Mouse (Mus musculus) gastrocnemius, adult 8-10 months (tissue): ENCODE results near the gene Gh. TPM values are rescaled to one million over a fixed set of nuclear protein-coding genes. Genes with fewer than 3 reads are reported as not detected.
"Not testable (repeated sequence)": the region's sequence is repeated elsewhere in the genome, so short reads cannot be mapped to it uniquely, and the experiment has no call there.

Experiments
- DNase-seq, 2 experiments: peaks; one replicate each; pipeline ENCODE4 v3.0.0; 2022; ENCODE audit warnings: low spot score in 2 of 2
- total RNA-seq, 4 experiments: library from RNA; stranded (reverse); gene quantifications; 2 replicates each; pipeline ENCODE4 v1.2.4; 2022

The Gh gene
- not detected for total RNA-seq

DNA sequence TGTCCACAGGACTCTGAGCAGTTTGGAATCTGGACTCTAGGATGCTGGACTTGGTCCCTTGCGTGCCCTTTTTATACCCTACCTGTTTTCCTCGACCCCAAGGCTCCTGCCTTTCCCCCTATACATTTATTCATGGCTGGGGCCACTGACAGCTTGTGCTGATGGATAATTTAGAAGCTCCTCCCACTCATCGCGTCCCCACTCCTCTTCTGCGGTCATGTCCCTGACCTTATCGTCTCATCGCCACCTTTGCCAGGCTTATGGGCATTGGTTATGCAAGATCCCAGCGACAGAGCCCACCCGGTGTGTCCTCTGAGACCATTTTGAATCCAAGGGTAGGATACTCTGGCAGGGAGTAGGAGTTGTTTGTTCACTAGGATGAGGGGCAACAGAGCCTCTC lies at the start of gene Gh:
Gene Gh, minus strand, starts transcription at position 101 of the 400 bp plus-strand sequence.
- DNase-seq = no peak

DNA sequence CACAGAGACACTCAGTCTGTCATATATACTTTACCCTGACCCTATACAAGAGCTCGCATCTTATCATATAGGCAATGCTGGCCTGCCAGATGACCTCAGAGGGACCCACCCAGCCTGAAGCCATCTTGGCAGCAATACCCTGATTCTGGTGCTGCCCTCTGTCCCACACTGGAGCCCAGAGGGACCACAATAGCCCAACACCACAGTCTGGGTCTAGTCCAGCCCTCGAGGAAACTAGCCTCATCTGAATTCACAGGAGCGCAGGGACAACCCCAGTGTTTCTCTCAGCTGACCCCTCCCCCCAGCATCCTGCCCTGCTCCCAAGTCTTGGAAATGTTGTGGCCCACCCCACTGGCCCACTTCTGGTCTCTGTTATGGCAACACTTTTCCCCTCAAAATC lies 49.6 kb upstream of the Gh start:
- DNase-seq = no peak

DNA sequence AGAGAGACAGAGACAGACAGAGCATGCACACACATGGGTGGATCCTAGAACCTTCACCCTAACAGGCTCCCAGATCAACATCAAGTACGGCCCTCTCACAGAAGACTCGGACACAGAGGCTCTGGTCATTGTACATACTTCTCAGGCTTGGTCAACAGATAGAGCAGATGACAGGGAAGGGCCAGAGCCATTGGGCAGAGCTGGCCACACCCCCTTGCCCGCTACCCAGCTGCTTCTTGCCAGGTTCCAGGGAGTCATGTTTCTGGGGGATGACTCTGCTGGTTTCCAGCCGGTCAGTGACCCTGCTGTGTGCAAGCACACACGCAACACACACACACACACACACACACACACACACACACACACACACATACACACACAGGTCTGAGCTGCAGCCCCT lies 49.2 kb upstream of the Gh start:
- DNase-seq = peak; percentile 63 to 82

DNA sequence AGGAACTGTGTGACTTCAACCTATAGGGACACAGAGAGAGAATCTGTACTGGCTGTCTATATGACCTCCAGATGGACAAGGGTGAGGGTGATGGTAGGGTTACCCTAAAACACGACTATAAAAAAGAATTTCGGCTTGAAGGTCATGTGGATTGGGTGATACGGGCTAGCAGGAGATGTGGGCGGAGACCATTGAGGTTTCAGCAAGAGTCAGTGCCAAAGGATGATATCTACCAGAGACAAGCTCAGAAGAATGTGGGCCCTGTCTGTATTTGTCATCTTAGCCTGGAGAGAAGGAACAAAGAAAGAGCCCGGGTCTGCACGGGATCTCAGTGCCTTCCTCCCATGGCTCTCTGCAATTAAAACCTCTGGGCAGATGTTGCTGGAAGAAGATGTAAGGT lies 48.1 kb upstream of the Gh start:
- no peak for DNase-seq

DNA sequence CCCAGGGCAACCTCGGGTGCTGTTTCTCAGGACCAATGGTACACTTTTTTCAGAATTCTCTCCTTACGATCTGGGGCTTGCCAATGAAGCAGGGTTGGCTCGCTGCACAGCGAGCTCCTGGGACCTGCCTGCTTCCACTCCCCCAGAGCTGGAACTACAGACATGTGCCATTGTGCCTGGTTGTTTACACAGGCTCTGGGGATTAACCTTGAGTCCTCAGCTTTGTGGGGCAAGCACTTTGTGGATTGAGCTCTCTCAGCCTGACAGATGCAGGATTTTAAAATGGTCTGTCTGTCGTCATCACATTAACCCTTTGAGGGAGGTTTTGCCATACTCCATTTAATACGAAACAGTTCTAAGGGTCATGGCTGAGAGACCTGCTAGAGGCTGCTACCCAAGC lies 43.2 kb upstream of the Gh start:
- DNase-seq = no peak

DNA sequence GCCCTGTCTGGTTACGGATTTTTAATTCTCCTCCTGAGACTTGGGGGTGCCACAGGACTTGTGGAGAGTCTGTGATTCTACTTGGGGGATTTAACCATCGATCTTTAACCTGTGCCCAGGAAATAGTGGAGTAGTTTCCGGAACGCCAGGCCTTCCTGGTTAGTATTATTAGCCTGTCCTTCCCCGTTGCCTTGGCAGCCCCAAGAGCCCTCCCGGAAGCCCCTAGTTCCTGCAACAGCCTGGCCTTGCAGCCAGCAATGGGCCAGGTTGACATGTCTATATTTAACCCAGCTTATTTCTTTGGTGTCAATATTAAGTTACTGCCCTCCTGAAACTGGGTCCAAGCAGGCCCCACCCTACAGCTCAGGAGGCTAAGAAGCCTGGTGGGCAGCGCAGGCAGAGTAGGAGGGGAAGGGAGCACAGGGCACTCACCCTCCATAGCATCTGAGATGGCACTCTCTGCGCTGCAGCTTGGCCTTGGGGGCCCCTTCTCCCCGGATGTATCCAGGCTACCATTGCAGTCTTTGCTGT lies 39.4 kb upstream of the Gh start:
- peak; percentile 68 to 83 for DNase-seq

DNA sequence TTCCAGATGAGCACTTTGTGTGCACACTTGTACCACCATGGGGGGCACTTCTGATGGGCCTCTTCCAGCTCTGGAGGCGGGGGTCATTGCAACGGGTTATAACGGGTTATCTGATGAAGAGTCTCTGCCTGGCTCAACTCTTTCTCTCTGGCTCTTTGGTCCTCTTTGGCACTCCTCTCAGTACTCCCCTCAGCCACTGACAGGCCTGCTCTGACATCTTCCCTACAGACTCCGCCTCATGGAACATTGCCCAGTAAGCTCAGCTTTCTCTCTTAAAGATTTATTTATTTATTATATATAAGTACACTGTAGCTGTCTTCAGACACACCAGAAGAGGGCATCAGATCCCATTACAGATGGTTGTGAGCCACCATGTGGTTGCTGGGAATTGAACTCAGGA lies 37.7 kb upstream of the Gh start:
- DNase-seq = not testable (repeated sequence)

DNA sequence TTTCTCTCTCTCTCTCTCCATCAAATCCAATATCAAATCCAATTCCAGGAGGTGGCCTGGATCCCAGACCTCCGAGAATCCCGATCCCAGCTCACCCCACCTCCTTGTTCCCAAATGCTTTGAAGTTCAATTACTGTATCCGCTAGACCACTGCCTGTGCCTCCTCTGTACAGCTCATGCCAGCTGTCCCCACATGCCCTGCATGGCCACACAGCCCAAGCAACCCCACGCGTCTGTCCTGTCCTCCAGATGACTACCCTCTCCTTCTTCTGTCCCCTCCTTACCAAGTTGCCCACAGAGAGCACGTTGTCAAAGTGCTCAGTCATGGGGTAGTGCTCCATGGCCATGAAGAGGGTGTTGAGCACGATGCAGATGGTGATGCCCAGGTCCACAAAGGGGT lies 37.2 kb upstream of the Gh start:
- DNase-seq = no peak

DNA sequence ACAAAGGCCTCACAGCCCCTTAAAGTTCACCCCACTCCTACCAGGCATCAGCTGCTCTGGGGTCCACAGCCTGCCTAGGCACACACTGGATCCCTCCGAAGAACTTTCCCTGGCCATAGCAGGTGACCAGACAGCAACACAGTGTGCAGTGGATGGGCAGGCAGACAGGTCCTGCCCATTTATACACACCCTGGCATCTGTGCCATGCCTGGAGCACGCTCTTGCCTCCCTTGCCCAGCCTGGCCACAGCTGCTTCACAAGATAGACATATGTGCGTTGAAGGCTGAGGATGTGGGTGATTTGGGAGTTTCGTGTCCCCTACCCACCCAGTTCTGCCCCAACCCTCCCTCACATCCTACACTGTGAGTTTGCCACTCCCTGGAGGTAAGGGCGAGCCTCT lies 36.4 kb upstream of the Gh start:
- peak in 1 of 2 experiments; percentile 47 for DNase-seq

DNA sequence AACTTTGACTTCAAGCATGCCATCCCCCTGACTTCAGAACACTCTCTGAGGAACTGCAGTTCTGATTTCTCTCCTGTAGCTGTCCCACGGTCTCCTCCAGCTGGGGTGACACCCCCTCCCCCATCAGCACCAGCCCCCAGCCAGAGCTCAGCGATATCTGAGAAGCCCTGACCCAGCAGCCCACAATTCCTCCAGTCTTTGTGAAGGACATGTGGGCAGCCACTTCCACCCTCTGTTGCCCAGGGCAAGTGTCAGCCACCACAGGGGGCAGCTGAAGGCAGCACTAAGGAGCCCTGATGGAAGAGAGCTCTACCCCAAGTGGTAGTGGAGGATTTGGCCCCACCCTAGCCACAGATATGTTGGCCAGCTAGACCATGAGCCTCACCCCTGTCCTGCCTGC lies 32.4 kb upstream of the Gh start:
- peak; percentile 58 to 72 for DNase-seq

DNA sequence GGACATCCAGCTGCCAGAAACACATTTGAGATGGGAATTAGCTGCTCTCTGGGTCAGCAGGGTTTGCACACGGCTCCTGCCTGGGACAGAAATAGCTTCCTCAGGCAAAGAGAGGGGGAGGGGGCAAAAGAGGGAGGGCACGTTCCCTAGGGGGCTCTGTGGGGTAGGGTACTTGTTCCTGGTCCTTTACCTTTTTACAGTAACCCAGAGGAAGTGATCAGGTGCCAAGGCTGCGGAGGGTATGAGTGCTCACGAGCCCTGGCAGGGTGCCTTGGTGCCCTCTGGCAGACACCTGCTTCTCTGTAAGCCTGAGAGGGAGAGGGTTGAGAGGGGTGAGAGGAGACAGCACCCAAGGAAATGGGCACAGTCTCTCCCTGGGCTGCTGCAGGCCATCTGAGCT lies 30.8 kb upstream of the Gh start:
- DNase-seq = peak in 1 of 2 experiments; percentile 55

DNA sequence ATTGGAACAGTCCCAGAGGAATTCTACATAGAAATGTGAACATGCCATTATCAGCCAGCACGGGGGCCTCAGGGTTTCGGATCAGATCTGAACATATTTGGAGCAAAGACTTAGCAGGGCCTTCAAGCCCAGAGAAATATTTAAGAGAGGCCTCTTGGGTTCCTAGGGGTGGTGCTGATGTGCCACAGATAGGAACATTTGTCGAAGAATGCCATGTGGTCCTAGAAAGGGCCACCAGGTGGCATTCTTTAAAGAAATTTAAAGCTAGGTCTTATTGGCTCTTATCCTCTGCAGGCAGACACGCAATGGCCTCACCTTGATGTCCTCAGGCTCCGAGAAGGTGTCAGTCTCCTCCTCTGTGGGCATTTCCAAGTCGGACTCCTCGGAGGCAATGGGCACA lies 28.0 kb upstream of the Gh start:
- no peak for DNase-seq

DNA sequence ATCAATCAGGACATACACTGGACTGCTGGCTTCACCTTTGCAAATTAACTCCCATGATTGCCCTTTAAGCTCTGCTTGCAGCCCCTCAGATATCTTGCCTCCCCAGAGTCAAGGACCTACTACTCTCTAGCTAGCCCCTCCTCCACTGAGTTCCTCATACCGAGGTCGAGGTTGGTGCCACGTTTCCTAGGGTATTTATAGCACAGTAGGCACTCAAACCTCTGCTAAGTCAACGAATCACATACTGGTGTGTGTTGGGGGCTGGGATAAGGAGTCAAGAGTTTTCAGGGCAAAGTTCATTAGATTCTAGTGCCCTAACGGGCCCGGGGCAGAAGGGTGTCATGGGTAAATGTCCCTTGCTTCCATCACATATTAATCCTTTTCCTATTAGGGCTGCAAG lies 27.5 kb upstream of the Gh start:
- no peak for DNase-seq

DNA sequence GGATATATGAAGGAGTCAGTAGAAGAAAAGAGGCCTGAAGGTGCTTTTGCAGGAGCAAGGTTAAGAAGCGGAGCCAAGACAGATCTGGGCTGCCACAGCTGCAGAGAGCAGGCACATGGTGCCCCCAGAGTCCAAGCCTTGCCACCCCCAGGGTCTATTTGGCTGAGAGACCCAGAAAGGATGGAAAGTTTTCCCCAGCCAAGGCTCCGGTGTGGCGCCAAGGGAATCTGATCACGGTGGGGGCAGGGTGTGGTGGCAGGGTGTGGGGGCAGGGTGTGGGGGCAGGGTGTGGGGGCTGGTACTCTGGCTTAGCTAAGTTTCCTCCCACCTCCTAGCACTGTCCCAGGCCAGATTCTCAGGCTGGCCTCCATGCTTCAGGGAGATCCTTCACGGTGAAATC lies 26.9 kb upstream of the Gh start:
- DNase-seq = peak in 1 of 2 experiments; percentile 75

DNA sequence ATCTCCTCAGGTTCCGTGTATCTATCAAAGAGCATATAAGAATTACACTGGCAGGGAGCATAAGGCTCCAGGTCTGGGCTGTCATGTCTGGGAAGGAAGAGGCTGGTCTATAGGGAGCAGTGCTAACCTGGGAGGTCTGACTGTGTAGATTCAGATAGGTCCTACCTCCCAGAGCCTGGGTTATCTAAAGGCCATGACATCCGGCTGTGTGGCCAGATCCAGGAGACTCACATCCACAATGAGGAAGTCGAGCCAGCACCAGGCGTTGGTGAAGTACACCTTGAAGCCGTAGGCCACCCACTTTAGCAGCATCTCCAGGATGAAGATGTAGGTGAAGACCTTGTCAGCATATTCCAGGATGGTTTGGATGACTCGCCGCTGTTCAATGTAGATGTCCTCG lies 24.8 kb upstream of the Gh start:
- DNase-seq = no peak

DNA sequence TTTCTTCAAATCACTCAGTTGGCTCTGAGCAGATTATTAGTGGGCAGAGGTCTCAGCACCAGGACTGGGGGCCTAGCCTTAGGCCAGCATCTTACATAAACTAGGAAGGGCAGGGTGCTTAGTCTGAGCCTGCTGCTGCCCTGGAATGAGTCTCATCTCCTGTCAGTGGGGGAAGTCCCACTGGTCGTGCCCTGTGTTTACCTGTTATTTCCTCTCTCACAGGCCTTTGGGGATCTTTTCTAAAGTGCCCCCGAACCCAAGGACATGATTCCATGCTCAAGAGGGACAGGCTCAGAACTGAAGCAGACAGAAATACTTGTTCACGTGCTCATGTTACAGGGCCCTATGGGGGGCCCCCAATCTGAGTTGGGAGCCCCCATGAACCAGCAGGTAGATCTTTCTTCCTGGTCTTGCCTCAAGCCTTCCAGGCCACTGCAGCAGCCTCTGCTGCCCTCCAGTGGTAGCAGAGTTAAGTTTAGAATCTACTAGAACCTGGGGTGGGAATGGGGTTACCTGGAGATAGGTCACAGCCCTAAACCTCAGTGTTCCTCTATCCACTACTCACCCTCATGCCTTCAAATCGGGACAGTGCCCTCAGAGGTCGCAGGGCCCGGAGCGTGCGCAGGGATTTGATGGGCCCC lies 24.0 kb upstream of the Gh start:
- DNase-seq = no peak

DNA sequence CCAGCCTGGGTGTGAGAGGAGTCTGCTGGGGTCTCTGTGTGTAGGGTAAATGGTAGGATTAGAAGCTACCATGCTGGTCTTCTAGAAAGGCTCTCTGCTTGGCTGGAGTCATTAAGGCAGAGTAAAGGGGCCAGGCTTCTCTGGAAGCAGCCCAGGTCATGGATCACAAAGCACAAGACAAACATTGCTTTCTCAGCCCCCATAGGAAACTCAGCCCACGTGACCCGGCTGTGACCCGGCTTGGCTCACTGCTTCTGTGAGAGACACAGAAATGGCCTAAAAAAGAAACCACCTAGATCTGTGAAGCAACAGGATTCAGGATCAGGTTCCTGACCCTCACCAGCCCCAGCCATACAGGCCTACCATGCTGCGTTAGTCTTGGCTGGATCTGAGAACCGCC lies 23.2 kb upstream of the Gh start:
- no peak for DNase-seq

DNA sequence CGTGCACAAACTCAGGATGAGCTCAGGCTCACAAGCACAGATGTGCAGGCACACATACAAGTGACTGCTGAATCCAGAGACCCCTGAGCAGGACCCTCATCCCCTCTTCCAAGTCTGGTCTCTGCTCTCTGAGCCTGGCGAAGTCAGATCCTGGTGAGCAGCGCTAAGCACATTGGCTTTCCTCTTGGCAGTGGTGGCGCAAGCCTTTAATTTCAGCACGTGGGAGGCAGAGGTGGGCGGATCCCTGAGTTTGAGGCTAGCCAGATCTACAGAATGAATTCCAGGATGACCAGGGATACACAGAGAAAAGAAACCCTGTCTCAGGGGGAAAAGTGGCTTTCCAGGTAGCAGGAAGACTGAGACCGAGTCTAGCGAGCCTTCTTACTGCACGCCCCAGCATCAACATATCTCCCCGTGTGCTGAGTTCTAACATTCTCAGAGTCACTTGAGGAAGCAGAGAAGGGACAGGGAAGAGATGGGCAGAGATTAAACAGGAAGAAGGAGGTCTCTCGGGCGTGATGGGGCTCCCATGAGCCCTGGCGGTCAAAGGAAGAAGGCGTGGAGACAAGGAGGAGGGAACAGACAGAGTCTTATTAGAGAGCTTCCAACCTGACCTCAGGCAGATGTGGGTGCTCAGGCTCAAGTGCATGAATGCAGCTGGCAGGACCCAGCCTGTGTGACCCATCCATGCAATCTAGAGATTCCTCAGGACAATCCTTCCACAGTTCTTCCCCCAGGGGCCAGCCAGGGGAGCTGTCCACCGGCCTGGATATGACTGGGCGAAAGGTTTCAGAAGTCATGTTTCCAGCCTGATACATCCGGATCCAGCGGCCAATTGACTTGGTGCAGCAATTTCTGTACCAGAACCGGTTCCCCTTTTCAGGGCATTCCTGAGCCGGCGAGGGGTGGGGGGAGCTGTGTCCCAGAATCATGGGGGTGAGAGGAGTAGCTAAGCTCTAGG lies 17.0 kb upstream of the Gh start:
- DNase-seq = no peak

DNA sequence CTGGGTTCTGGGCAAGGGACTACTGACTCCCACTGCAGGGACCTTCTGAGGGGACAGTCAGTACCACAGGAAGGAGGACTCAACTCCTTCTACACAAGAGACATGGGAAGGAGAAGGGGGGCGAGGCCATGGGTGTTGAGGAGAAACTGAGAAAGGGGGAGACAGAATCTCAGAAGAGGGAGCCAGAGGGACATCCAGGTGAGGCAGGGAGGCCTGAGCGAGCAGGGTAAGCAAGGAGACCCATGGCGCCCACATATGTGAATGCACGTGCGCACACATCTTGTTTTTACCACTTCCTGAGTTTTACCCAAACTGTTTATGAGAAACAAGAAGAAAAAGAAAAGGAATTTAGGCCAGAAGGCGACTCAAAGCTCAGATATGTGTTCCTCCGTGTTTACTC lies 16.1 kb upstream of the Gh start:
- DNase-seq = no peak

DNA sequence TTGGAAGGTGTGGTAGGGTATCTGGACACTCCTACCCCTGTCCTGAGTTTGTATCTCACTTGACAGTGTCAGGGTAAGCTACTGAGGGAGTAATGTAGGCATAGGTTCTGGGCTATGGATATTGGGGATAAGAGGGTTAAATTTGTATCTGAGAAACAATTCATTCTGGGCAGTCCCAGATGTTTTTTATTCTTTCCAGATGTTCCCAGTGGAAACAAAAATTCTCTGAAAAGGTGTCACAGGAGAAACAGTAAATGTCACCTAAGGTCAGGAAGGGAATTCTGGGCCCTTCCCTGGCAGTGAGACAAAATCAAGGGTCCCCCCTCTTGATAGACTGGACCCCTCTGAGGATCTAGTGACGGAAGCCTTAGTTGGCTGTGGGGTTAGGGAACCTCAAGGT lies 14.8 kb upstream of the Gh start:
- no peak for DNase-seq

DNA sequence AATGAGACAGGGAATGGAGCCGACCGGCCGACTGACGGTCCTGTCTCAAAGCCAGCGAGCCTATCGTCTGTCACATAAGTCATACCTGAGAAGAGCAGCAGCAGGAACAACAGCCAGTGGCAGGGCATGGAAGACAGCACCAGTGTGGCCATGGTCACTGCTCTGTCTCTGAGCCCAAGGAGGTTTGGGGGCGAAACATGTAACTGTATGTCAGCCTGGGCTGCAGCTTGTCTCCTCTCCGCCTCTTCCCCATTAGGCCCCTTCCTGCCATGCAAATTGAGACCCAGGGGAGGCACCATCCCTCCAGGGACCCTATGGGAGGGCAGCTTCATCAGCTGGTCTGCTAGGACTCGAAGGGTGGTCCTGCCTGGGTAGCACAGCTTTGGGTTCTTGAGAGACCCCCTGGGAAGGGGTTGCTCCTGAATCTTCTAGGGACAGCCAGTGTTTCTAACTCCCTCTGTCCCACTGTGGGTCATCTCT lies 12.7 kb upstream of the Gh start, which contains the start of gene Cd79b:
Gene Cd79b, minus strand, starts transcription at position 430 of the 480 bp plus-strand sequence.
- peak in 1 of 2 experiments; percentile 40 for DNase-seq

DNA sequence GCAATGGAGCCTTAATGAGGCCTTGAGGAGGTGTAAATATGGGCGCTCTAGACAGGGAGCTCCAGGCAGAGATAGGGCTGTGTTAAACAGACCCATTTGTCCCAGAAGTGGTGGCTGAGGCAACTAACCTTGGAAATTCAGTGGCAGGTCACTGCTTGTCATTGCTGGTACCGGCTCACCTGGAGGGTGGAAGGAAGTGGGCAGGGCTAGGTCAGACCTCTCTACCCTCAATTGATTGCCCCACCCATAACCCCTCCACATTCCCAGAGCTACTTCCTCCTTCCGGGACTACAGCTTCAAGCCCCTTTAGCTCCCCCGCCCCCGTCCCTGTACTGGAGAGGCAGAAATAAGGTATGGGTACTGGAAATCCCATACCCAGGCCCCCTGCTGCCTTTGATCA lies 11.9 kb upstream of the Gh start:
- DNase-seq = no peak
